Mouse (Mus musculus) brain, embryonic 14.5 days (tissue): Measurements from ENCODE around the gene Bsn.

ENCODE experiments used
- CTCF ChIP-seq: fragments of 200-500 bp; IDR thresholded peaks from 2 replicates; pipeline ENCODE4 v1.5.1; 2012; ENCODE audit warnings: inconsistent platforms, mild to moderate bottlenecking, moderate library complexity, borderline replicate concordance; ENCODE audit not compliant: insufficient read depth, insufficient read length; ENCODE audit errors: extremely low read depth
- POLR2A ChIP-seq: fragments of 200-500 bp; IDR thresholded peaks from 2 replicates; pipeline ENCODE4 v1.6.1; 2012; ENCODE audit warnings: mild to moderate bottlenecking, inconsistent platforms, borderline replicate concordance; ENCODE audit not compliant: poor library complexity, insufficient read depth, insufficient read length, severe bottlenecking; ENCODE audit errors: extremely low read depth

GRCm38 (mm10) chr9:108149817-108150216 lies 40.4 kb downstream of the Bsn start:
- TF ChIP-seq CTCF, result no peak
- TF ChIP-seq POLR2A, result no peak
